Mouse (Mus musculus) cerebellum, postnatal 10 days (tissue): ENCODE data around the gene Hhex.

ENCODE experiments used
- DNase-seq, 2 experiments: peaks; one replicate each; pipeline ENCODE4 v3.0.0; 2021; ENCODE audit warnings: mixed read lengths in 2 of 2

Gene Hhex

DNA sequence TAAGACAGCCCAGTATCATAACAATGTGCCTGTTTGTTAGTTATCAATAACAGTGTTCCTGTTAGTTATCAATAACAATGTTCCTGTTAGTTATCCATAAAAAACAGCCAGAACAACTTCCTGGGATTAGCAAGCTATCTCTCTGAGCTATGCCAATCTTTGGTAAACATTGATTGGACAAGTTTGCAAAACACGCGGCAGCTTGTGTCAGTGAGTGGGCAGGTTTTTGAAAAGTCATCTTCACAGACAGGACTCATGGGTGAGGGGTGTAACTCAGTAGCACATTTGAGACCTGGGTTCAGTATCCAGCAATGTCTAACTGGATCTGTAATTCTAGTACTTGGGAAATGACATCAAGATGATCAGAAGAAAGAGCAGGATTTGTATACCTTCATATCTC is 20.9 kb downstream of the Hhex start:
- no peak for DNase-seq

DNA sequence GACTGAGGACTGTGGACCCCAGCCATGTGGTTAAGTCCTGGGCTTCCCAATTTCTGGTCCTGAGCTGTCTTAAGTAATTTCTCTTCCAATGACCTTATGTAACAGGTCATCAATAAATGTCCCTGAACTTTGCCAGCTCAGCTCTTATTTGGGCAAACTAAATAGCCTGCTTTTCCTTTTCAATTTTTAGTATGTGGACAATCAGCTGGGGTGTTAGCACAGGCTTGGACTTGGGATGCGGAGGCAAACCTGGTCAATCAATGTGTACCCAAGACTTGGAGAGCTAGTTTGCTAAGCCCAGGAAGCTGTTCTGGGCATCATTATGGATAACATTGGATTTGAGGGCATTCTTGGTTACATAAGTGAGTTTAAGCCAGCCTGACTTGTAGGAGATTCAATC is 21.4 kb downstream of the Hhex start:
- no peak for DNase-seq

DNA sequence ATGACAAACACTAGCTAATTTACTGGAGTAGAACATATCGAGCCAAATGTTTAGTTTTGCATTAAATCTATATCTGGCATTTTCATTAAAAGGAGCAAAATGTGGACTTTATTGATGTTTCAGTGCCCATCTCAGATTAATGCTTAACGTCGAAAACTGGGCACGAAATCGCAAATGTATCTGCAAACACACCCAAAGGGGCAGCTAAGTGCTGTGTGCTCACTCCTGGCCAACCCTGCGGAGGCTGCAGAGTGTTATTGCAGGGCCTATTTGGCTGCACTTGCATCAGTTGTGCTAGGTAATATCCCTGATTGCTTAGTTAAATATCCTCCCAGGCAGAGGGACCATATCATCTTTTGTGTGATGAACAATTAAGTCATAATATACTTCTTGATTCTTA is 23.4 kb downstream of the Hhex start:
- no peak for DNase-seq

DNA sequence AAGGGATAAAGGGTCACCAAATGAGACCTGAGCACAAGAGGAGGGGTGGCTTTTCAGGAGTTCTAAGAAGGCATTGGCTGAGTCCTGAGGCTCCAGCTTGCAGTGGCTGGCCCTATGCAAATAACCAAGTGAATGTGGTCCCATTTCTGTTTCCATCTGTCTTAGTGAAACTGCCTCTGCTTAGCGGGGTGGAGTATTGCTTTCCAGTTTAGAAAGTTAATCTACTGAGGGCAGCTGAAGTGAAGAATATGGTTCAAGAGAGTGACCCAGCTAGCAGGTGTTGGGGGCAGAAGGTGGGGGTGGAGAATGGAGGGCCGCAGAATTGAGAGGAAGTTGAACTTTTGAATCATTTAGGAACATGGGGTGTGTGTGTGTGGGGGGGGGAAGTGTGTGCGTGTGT is 31.8 kb downstream of the Hhex start:
- no peak for DNase-seq

DNA sequence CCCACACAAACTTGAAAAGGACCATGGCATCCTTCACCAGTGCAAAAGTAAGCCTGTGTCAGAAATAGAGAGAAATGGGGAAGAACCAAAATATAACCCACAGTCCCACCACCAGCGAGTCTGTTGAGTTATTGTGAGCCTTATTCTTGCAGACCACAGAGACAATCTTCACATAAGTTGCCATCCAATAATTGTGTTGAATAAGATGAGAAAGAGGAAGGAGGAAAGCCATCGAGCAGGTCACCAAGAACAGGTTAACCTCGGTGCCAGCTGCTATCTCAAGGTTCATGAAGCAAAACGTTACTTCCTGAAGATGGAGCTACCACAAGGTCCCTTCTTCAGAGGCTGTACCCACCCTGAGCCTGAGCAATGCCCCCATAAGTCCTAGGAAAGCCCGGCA is 32.4 kb downstream of the Hhex start:
- DNase-seq, result no peak

DNA sequence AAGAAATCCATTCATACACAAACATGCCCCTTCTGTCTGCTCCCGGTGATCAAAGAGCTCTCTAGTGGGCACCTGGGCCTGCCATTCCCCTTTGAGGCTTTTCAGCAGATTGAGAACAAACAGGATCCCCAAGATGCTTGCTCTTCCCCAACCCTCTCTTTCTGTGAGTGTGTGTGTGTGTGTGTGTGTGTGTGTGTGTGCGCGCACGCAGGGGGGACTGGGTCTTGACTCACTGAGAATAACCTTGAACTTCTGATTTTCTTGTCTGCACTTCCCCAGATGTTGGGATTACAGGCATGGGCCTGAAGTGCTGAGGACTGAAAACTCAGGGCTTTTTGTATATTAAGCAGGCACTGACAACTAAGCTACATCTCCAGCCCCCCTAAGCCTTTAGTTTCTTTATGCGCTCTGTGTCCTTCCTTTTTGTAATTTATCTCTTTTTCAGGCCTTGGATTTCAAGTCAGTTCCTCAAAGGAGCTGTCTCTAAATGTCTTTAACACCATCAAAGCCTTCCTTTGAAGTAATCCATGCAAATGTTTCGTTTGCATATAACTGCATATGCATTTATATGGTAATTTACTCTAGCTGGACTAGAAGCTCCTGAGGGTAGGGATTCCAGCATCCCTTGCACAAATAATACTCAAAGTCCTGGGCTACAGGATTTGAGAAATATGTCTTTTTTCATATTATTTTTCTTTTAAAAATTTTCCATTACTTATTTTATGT is 34.4 kb downstream of the Hhex start:
- no peak for DNase-seq

DNA sequence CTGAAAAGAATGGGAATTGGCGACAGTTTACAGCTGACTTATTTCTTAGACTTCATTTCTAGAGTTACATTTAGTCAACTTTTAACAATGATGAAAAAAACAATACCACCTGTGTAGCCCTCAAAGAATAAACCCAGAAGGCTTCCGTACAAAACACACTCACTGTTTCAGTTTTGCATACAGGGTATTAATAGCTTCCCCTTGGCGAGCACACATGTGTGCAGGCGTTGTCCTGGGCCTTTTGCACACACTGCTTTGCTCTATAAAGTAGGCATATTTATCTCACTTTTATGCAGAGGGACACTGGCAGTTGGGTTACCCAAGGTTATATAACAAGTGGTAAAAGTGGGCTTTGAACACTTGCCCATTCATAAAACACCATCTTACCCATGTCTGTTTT is 37.1 kb downstream of the Hhex start:
- DNase-seq, result no peak

DNA sequence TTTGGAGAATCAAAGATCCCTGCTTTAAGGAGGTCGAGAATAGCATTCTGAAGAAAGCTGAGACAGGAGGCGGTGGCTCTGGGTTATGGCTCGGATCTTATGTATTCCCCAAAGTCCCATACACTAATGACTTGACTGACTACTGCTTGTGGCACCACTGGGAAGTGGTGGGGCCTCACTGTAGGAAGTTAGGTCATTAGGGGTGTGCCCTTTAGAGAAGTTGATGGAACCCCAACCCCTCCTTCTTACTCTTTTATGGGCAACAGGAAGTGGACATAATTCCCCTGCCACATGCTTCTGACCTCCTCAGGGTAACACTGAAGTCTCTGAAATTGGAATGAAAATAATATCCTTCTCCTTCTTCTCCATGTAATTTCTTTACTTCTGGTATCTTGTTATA is 38.0 kb downstream of the Hhex start:
- DNase-seq, result no peak

DNA sequence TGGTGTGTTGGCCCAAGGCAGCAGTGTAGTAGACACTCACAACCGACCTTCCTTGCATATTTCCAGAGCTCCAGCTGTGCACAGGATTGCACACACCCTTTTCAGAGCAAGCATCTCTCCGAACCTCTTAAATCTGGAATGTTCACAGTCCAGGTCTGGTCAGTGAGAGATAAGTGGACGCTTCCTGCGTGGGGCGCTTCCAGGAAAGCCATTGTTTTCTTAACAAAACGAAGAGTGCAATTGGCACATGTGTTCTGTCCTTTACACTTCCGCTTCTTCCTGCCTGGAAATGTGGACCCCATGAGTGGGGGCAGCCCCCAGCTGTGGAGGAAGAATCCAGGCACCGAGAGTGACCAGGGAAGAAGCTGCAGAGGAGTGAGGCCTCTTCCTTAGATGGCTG is 47.1 kb downstream of the Hhex start:
- no peak for DNase-seq

DNA sequence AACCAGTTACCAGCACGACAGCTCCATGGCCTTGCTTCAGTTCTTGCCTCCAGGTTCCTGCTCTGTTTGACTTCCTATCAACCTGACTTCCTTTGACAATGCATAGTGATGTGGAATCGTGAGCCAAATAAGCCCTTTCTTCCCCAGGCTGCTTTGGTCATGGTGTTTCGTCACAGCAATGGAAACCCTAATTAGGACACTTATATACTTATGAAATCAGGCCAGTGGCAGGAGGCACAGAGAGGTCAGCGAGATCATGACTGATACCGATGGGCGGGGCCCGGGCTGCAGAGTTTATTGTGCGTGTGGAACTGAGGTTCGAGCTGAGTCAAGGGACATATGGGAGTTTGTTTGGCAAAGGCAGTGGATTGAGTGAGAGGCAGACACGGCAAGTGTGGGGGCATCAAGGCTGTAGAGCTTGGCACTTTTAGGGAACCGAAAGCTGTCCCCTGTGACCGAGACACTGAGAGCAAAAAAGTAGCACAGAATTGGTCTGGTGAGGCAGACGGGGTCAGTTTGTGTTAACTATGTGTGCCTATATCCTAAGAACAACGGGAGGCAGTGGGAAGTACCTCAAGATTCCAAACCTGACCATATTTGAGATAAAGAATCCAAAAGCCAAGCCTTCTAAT is 48.1 kb downstream of the Hhex start:
- no peak for DNase-seq

DNA sequence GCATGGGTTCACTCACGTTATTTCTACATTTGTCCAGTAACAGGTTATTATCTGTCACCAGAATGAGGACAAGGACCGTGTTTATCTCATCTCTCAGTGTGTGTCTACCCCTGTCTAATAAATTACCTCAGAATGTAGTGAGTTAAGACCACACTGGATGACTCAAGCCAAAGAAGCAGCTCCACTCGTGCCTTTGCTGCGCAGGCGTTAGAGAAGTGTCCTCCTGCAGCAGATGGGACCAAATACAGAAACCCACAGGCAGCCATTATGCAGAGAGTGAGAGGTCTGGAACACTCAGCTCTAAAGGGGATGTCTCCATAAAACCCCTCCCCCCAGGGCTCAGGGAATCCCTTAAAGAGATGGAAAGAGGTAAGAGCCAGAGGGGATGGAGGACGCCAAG is 50.2 kb downstream of the Hhex start:
- no peak for DNase-seq

DNA sequence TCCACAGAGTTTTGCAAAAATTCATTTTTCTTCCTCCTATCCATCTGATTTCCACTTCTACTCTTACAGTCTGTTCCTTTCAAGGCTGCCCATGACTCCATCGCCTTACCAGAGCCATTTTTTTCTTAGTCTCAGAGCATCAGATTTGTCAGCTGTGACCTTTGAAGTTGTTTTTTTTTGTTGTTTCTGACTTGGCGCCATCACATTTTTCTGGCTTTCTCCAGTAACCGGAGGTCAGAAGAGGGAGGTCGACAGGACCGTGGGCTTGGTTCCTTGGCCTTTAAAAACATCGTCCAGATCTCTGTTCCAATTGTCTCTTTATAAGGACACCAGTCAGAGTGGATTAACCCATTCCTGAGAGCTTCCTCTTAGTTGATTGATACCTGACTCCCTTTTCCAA is 52.2 kb downstream of the Hhex start:
- DNase-seq, result no peak

DNA sequence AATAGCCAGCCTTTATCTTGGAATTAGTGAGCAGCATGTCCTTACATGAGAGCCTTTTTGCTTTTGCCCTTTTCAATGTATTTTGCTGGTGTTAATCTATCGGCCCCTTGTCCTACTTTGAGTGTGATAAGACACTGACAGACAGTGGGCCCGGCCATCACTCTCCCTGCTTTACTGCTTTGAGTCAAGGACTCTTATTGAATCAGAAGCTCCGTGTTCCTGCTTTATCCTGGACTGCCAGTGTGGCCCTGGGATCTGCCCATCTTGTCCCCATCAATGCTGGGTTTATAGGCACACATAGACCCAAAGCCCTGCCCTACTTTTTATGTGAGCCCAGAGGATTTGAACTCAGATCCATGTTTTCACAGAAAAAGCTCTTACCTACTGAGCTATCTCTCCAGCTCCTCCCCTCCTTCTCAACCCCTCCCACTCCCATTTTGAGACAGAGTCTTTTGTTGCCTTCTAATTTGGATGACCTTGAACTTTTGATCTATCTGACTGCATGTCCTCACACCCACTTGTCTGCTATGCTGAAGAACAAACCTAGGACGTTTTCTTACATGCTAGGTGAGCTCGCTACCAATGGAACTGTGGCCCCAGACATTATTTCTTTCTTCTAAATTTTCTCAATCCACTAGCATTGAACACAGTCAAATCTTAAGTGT is 53.3 kb downstream of the Hhex start:
- no peak for DNase-seq

DNA sequence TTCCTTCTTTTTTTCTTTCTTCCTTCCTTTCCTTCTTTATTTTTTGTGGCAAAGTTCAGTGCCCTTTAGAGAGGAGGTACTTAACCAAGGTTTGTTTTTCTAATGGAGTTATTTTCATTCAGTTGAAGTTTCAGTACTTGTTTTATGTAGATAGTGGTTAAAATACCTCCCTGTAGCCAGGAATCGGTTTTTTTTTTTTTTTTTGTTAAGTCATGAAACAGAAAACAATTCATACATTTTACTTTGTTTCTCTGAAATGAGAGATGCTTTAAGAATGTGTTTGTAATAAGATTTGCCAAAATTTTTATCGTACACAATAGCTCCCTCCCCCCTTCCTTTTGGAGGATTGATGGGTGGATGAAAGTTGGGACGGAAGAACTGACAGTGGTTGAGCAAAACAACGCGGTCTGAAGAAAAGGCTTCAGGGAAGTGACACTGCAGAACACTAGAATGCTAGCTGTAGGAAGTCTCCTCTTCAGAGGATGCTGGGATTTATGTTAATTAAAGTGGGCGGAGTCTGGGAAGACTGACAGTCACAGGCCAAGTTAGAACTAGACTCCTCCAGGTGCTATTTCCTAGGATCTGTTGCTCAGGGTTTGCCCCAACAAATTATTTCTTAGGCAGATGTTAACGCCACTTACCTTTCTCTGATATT is 54.1 kb downstream of the Hhex start:
- DNase-seq, result no peak
